Mouse (Mus musculus): Measurements from ENCODE around the gene Ccdc127. TPM values are rescaled to one million over a fixed set of nuclear protein-coding genes. Genes with fewer than 3 reads are reported as not detected.

The Ccdc127 gene
- 62.2 and 70.0 TPM in 2 replicates for polyA plus RNA-seq (2011; ENCODE audit: insufficient read length, low read depth, missing spikeins)

DNA sequence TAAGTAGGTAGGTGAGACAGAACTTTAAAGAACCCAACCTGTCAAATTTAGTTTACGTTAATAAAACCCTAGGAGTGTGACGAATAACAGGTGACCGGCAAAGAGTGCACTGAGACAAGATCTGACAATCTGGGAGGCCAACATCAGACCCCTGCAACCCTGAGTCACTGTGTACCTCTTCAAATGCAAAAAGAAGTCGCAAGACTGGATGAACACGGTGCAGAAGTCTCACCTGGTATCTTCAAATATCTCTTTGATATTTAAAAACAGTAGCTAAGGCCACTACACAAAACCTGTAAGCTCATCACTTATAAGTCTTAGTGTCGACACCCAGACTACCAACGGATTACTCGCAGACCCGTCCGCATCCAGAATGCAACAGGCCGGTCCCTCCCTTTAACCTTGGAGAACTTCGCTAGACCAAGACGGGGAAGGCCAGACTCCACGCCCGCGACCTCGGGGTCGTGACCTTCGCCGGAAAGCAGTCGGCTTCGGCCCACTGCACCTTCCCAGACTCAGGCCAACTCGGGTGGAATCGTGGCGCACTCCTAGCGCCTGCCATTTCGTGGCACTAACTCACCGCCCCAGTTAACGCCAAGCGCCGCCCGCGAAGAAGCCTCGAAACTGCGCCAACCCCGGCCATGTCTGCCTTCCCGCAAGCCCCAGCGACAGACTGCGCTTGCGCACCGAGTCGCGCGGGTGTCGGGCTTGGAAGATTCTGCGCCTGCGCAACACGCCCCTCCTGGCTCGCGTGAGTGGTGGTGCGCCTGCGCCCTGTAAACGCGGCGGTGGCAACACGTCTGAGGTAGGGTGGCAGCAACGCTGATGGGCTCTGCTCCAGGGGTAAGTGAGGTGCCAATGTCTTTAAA, at the start of gene Ccdc127, which contains the start of gene Sdha:
Ccdc127 (plus strand) TSS at position 744 of the 869 bp plus-strand sequence.
Sdha (minus strand) TSS at position 715 of the 869 bp plus-strand sequence.
- H3K4me1 ChIP-seq (ENCODE audit: control insufficient read depth, insufficient read depth, low read length) = peaks cover 5% of the 10 kb centered on the region; the same call in 1 of the 2 replicates
- peak within 1 kb of the TSS; percentile 79 for H3K4me3 ChIP-seq (ENCODE audit: insufficient read depth, low read length)
- H3K27ac ChIP-seq (ENCODE audit: insufficient read depth, low read length) = no peak within 1 kb of the TSS
- TF ChIP-seq CTCF (IDR thresholded peaks at IDR 0.05; ENCODE audit: borderline replicate concordance, insufficient read depth, low read length) = no peak
- TF ChIP-seq POLR2A (IDR thresholded peaks at IDR 0.05; ENCODE audit: low read depth, low read length) = peak; percentile 96

DNA sequence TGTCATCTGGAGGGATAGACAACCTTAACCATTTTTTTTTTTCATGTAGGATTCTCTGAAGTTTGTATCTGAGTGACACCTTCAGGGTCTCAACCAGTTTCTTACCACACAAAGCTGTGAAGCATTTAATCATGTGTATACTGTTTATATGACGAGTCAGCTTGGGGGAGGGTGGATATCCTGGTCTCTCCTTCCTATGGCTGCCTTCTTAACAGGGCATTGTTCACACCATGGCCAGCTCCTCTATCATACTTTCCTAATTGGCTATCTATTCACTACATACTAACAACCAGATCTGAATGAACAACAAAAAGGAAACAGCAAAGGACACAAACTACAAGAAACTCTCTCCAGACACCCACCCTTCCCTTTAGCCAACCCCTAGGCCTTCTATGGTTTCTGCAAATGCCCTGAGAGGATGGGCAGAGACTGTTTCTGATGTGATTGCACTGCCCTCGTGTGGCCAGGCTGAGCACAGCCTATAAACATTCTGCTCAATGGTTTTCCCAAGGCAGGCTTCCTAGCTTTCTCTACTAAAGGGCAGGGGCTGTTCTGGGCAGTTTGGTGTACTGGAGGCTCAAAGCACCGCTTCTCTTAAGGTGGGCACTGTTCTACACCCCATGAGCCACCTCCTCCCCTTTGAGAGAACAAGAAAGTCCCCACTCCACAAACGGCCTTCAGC, 49.0 kb upstream of the Ccdc127 start:
- TF ChIP-seq CTCF (IDR thresholded peaks at IDR 0.05; ENCODE audit: borderline replicate concordance, insufficient read depth, low read length) = peak; percentile 82
- no peak for TF ChIP-seq POLR2A (IDR thresholded peaks at IDR 0.05; ENCODE audit: low read depth, low read length)
- H3K4me1 ChIP-seq (ENCODE audit: control insufficient read depth, insufficient read depth, low read length) = 0 out of 2 replicates have a peak, but pooled peaks cover 3% of the 10 kb centered on the region
- no peak overlapping the region for H3K27ac ChIP-seq (ENCODE audit: insufficient read depth, low read length)
- H3K4me3 ChIP-seq (ENCODE audit: insufficient read depth, low read length) = no peak overlapping the region

- H3K4me3 ChIP-seq (ENCODE audit: insufficient read depth, low read length) = no peak overlapping the region
- H3K27ac ChIP-seq (ENCODE audit: insufficient read depth, low read length) = no peak overlapping the region
- H3K4me1 ChIP-seq (ENCODE audit: control insufficient read depth, insufficient read depth, low read length) = no peaks in the 10 kb centered on the region
- TF ChIP-seq POLR2A (IDR thresholded peaks at IDR 0.05; ENCODE audit: low read depth, low read length) = no peak
- no peak for TF ChIP-seq CTCF (IDR thresholded peaks at IDR 0.05; ENCODE audit: borderline replicate concordance, insufficient read depth, low read length)
Measured at GRCm38 (mm10) chr13:74301607-74301984, 48.5 kb upstream of the Ccdc127 start.

GRCm38 (mm10) chr13:74302050-74303037, 47.8 kb upstream of the Ccdc127 start:
- no peak overlapping the region for H3K27ac ChIP-seq (ENCODE audit: insufficient read depth, low read length)
- no peaks in the 10 kb centered on the region for H3K4me1 ChIP-seq (ENCODE audit: control insufficient read depth, insufficient read depth, low read length)
- TF ChIP-seq POLR2A (IDR thresholded peaks at IDR 0.05; ENCODE audit: low read depth, low read length) (no peak), CTCF (IDR thresholded peaks at IDR 0.05; ENCODE audit: borderline replicate concordance, insufficient read depth, low read length) (no peak)
- H3K4me3 ChIP-seq (ENCODE audit: insufficient read depth, low read length) = no peak overlapping the region

DNA sequence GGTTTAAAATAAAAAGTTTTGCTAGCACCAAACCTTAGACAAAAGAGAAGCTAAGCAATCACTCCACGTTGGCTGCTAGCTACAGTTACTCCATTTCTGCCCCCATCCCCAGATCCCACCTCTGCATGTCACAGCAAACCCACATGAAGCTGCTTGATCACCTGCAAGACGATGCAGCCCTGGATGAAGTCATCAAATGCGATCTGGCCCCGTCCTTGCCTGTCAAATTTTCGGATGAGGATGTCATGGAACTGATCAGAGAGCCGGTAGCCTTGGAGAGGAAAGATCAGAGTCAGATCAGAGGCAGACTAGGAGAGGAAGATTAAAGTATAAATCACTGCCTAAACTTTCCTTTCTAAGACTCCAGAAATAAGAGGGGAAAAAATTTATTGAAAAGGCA, 44.7 kb upstream of the Ccdc127 start:
- Histone ChIP-seq H3K4me1 (ENCODE audit: control insufficient read depth, insufficient read depth, low read length) (no peaks in the 10 kb centered on the region), H3K27ac (ENCODE audit: insufficient read depth, low read length) (no peak overlapping the region), H3K4me3 (ENCODE audit: insufficient read depth, low read length) (no peak overlapping the region)
- TF ChIP-seq POLR2A (IDR thresholded peaks at IDR 0.05; ENCODE audit: low read depth, low read length) (no peak), CTCF (IDR thresholded peaks at IDR 0.05; ENCODE audit: borderline replicate concordance, insufficient read depth, low read length) (no peak)

- H3K4me3 ChIP-seq (ENCODE audit: insufficient read depth, low read length) = no peak overlapping the region
- no peaks in the 10 kb centered on the region for H3K4me1 ChIP-seq (ENCODE audit: control insufficient read depth, insufficient read depth, low read length)
- TF ChIP-seq POLR2A (IDR thresholded peaks at IDR 0.05; ENCODE audit: low read depth, low read length) = no peak
- no peak for TF ChIP-seq CTCF (IDR thresholded peaks at IDR 0.05; ENCODE audit: borderline replicate concordance, insufficient read depth, low read length)
- no peak overlapping the region for H3K27ac ChIP-seq (ENCODE audit: insufficient read depth, low read length)
Measured at GRCm38 (mm10) chr13:74305780-74306179, 44.3 kb upstream of the Ccdc127 start.

DNA sequence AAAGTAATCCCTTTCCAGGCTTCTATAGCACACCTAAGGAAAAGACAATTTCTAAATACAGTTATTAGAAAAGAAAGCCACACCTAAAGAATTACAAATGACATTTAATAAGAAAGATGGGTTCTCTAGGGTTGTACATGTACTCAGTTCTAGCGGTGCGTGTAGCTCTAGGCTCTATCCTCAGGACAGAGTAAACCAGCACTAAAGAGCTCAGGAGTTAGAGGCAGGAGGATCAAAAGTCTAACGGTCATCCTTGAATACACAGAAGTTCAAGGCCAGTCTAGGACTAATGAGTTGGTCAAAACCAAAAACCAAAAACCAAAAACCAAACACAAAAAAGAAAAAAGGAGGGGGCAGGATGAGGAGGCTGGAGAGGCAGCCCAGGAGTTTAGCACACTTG, 35.5 kb upstream of the Ccdc127 start:
- H3K4me1 ChIP-seq (ENCODE audit: control insufficient read depth, insufficient read depth, low read length) = no peaks in the 10 kb centered on the region
- TF ChIP-seq CTCF (IDR thresholded peaks at IDR 0.05; ENCODE audit: borderline replicate concordance, insufficient read depth, low read length) = no peak
- no peak for TF ChIP-seq POLR2A (IDR thresholded peaks at IDR 0.05; ENCODE audit: low read depth, low read length)
- H3K27ac ChIP-seq (ENCODE audit: insufficient read depth, low read length) = no peak overlapping the region
- H3K4me3 ChIP-seq (ENCODE audit: insufficient read depth, low read length) = no peak overlapping the region

GRCm38 (mm10) chr13:74316386-74316785, 33.7 kb upstream of the Ccdc127 start:
- H3K4me3 ChIP-seq (ENCODE audit: insufficient read depth, low read length) = peak overlapping the region; percentile 81
- no peak overlapping the region for H3K27ac ChIP-seq (ENCODE audit: insufficient read depth, low read length)
- no peak for TF ChIP-seq CTCF (IDR thresholded peaks at IDR 0.05; ENCODE audit: borderline replicate concordance, insufficient read depth, low read length)
- TF ChIP-seq POLR2A (IDR thresholded peaks at IDR 0.05; ENCODE audit: low read depth, low read length) = no peak
- H3K4me1 ChIP-seq (ENCODE audit: control insufficient read depth, insufficient read depth, low read length) = no peaks in the 10 kb centered on the region

GRCm38 (mm10) chr13:74316789-74317169, 33.3 kb upstream of the Ccdc127 start:
- no peak for TF ChIP-seq POLR2A (IDR thresholded peaks at IDR 0.05; ENCODE audit: low read depth, low read length)
- no peak for TF ChIP-seq CTCF (IDR thresholded peaks at IDR 0.05; ENCODE audit: borderline replicate concordance, insufficient read depth, low read length)
- H3K4me1 ChIP-seq (ENCODE audit: control insufficient read depth, insufficient read depth, low read length) = no peaks in the 10 kb centered on the region
- H3K4me3 ChIP-seq (ENCODE audit: insufficient read depth, low read length) = peak overlapping the region; percentile 81
- no peak overlapping the region for H3K27ac ChIP-seq (ENCODE audit: insufficient read depth, low read length)

Measured in embryonic fibroblast, embryonic 13.5 days (primary cell).